10 mouse cellular contexts compared by ENCODE assay signal in the genomic region with DNA sequence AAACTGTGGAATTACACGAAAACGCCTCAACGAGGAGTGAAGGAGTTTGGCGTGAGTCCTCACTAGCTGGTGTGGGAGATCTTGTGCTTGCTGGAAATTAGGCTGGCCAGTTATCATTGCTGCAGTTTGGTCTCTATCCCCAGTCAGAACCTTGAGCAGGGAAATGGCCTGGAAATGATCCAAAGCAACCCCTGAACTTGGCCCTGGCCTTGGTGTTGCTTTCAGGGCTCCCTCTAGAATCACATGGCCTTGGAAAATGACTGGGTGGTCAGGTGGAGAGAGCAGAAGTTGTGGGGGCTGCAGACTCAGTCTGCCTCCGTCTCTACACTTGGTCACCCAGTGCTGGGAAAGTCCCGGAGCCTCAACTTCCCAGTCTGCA.
DNase-seq lines count a peak whose midpoint lies in the region; ATAC-seq lines count a peak whose summit lies in the region.
"Had no signal": no experiment of that assay in that cellular context is flagged by ENCODE, and none has a peak within 500 bp of the region (broad histone marks: within the 10 kb centered on the region; RNA-seq: fewer than 3 reads in every experiment).

No protein-coding gene starts in this region.

- no peak overlapping the region for H3K4me2 ChIP-seq in heart, embryonic 15.5 days
- H3K4me2 ChIP-seq in heart, embryonic 11.5 days = no peak overlapping the region
- no peak overlapping the region for H3K4me2 ChIP-seq in forebrain, embryonic 14.5 days (ENCODE audit: low read length)
- H3K4me2 ChIP-seq in midbrain, embryonic 11.5 days = no peak overlapping the region

- ATAC-seq in heart, embryonic 15.5 days (replicated peaks; ENCODE audit: insufficient number of reproducible peaks, insufficient read depth, low FRiP score, low read depth) = no peak
- ATAC-seq in heart, embryonic 11.5 days (replicated peaks; ENCODE audit: insufficient number of reproducible peaks, low FRiP score, low TSS enrichment) = no peak
- no peak for ATAC-seq in forebrain, embryonic 14.5 days
- ATAC-seq in midbrain, embryonic 11.5 days (ENCODE audit: low FRiP score) = peak; percentile 20

- H3K27ac ChIP-seq in heart, embryonic 15.5 days = peak overlapping the region; percentile 43; the same call in 1 of the 2 replicates
- H3K27ac ChIP-seq in heart, embryonic 11.5 days (ENCODE audit: low read depth, low read length) = no peak overlapping the region
- peak overlapping the region; percentile 65; the same call in 1 of the 2 replicates for H3K27ac ChIP-seq in forebrain, embryonic 14.5 days (ENCODE audit: low read depth, low read length)
- H3K27ac ChIP-seq in midbrain, embryonic 11.5 days (ENCODE audit: low read depth, low read length) = peak overlapping the region; percentile 72

- 0 out of 2 replicates have a peak, but pooled peaks cover 3% of the 10 kb centered on the region for H3K36me3 ChIP-seq in heart, embryonic 15.5 days
- H3K36me3 ChIP-seq in heart, embryonic 11.5 days (ENCODE audit: control insufficient read depth, insufficient read depth, low read length) = peaks cover 3% of the 10 kb centered on the region; the same call in 1 of the 2 replicates
- H3K36me3 ChIP-seq in forebrain, embryonic 14.5 days (ENCODE audit: control insufficient read depth, insufficient read depth, low read length) = no peaks in the 10 kb centered on the region
- H3K36me3 ChIP-seq in midbrain, embryonic 11.5 days (ENCODE audit: control insufficient read depth, insufficient read depth, low read length) = no peaks in the 10 kb centered on the region

- H3K4me3 ChIP-seq in heart, embryonic 15.5 days = no peak overlapping the region
- H3K4me3 ChIP-seq in heart, embryonic 11.5 days (ENCODE audit: low read depth, low read length) = no peak overlapping the region
- no peak overlapping the region for H3K4me3 ChIP-seq in forebrain, embryonic 14.5 days (ENCODE audit: low read depth, low read length)
- no peak overlapping the region for H3K4me3 ChIP-seq in midbrain, embryonic 11.5 days (ENCODE audit: low read depth, low read length)

- peak; percentile 41 for DNase-seq in adrenal gland, postnatal 10 days
- DNase-seq in forebrain, embryonic 14.5 days (ENCODE audit: low spot score) = no peak
- DNase-seq in midbrain, embryonic 11.5 days (ENCODE audit: low spot score, missing footprints) = no peak
- no peak for DNase-seq in lung, postnatal 10 days
- DNase-seq in cerebellum, adult 11 months = no peak
- DNase-seq in MN1 (ENCODE audit: low spot score) = no peak
- DNase-seq: cerebellum, postnatal 25 days; lung, postnatal 14 days had no signal

- no peak overlapping the region for H3K9ac ChIP-seq in heart, embryonic 15.5 days
- no peak overlapping the region for H3K9ac ChIP-seq in heart, embryonic 11.5 days (ENCODE audit: low read depth, low read length)
- no peak overlapping the region for H3K9ac ChIP-seq in forebrain, embryonic 14.5 days (ENCODE audit: low read length)
- no peak overlapping the region for H3K9ac ChIP-seq in midbrain, embryonic 11.5 days (ENCODE audit: low read length)

- no peaks in the 10 kb centered on the region for H3K9me3 ChIP-seq in heart, embryonic 15.5 days (replicated peaks)
- H3K9me3 ChIP-seq in heart, embryonic 11.5 days (replicated peaks; ENCODE audit: control insufficient read depth, low read length) = no peaks in the 10 kb centered on the region
- H3K9me3 ChIP-seq in forebrain, embryonic 14.5 days (replicated peaks; ENCODE audit: control insufficient read depth, low read length) = no peaks in the 10 kb centered on the region
- no peaks in the 10 kb centered on the region for H3K9me3 ChIP-seq in midbrain, embryonic 11.5 days (ENCODE audit: control insufficient read depth, low read length)

- H3K4me1 ChIP-seq in heart, embryonic 15.5 days (replicated peaks) = peaks cover 38% of the 10 kb centered on the region
- H3K4me1 ChIP-seq in heart, embryonic 11.5 days (ENCODE audit: control insufficient read depth, insufficient read depth, low read length) = peaks cover 21% of the 10 kb centered on the region
- H3K4me1 ChIP-seq in forebrain, embryonic 14.5 days (ENCODE audit: control insufficient read depth, insufficient read depth, low read length) = peaks cover 12% of the 10 kb centered on the region
- H3K4me1 ChIP-seq in midbrain, embryonic 11.5 days (ENCODE audit: control insufficient read depth, insufficient read depth, low read length) = peaks cover 19% of the 10 kb centered on the region

- WGBS in heart, embryonic 15.5 days = 65% methylated on average over 6 of the region's 6 CpGs
- 66% methylated on average over 6 of the region's 6 CpGs for whole genome bisulfite sequencing in heart, embryonic 11.5 days (ENCODE audit: insufficient replicate concordance)
- WGBS in forebrain, embryonic 14.5 days = 42% methylated on average over 6 of the region's 6 CpGs
- WGBS in midbrain, embryonic 11.5 days = 70% methylated on average over 6 of the region's 6 CpGs

- H3K27me3 ChIP-seq in heart, embryonic 15.5 days = no peaks in the 10 kb centered on the region
- H3K27me3 ChIP-seq in heart, embryonic 11.5 days (ENCODE audit: control insufficient read depth, insufficient read depth, low read length) = no peaks in the 10 kb centered on the region
- H3K27me3 ChIP-seq in forebrain, embryonic 14.5 days (replicated peaks; ENCODE audit: control insufficient read depth, insufficient read depth, low read length) = no peaks in the 10 kb centered on the region
- H3K27me3 ChIP-seq in midbrain, embryonic 11.5 days (ENCODE audit: control insufficient read depth, insufficient read depth, low read length) = no peaks in the 10 kb centered on the region
